Mouse (Mus musculus): ENCODE results near the gene Kcnk6. TPM values are rescaled to one million over a fixed set of nuclear protein-coding genes. Genes with fewer than 3 reads are reported as not detected.
"Not testable (repeated sequence)": the region's sequence is repeated elsewhere in the genome, so short reads cannot be mapped to it uniquely, and the experiment has no call there.

Kcnk6 gene
- polyA plus RNA-seq, 1 experiment: 1.6 TPM

DNA sequence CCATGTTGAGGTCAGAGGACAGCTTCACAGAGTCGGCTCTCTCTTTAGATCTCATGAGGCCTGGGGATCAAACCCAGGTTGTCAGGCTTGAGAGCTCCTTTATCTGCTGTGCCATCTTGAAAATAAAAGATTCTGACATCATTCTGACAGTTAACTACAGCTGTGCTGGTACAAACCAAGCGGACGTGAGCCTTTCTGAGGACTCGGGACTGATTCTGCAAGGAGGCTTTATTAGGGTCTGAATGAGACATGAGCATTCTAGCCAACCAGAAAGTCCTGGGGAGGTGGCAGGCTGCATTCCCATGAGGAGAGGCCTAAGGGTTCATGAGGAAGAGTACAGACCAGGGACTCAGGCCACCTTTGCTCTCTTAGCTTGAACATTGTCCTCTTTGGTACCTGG lies 51.0 kb downstream of the Kcnk6 start:
- H3K27ac ChIP-seq (replicated peaks; ENCODE audit: low read depth, low read length); H3K4me3 ChIP-seq (ENCODE audit: insufficient read depth, low read depth, low read length): not testable (repeated sequence)

DNA sequence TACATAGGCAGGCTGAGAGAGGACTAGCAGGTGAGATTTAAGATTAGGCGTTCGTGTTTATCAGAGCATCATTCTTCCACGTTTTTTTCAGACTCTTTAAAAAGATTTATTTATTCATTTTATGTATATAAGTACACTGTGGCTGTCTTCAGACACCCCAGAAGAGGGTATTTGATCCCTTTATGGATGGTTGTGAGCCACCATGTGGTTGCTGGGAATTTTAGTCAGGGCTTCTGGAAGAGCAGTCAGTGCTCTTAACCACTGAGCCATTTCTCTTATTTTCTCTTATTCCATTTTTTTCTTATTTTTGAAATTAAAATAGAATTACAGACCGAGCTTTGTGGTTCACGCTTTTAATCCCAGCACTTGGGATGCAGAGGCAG lies 51.5 kb downstream of the Kcnk6 start:
- H3K4me1 ChIP-seq (ENCODE audit: control insufficient read depth, insufficient read depth, insufficient read length, low read length): peaks cover 4% of the 10 kb centered on the region; the same call in 1 of the 2 replicates
- H3K27ac ChIP-seq (replicated peaks; ENCODE audit: low read depth, low read length): no peak overlapping the region
- no peak overlapping the region for H3K4me3 ChIP-seq (ENCODE audit: insufficient read depth, low read depth, low read length)

More for the DNA sequence above, 51.0 kb downstream of the Kcnk6 start:
- H3K4me1 ChIP-seq (ENCODE audit: control insufficient read depth, insufficient read depth, insufficient read length, low read length): not testable (repeated sequence)

GRCm38 (mm10) chr7:29180077-29180853 lies 52.0 kb downstream of the Kcnk6 start, which contains the start of gene Psmd8:
TSS of gene Psmd8 (minus strand) at chr7:29180701.
- peak within 1 kb of the TSS; percentile 76 for H3K4me3 ChIP-seq (ENCODE audit: insufficient read depth, low read depth, low read length)
- peak within 1 kb of the TSS; percentile 88 for H3K27ac ChIP-seq (replicated peaks; ENCODE audit: low read depth, low read length)
- peaks cover 4% of the 10 kb centered on the region; the same call in 1 of the 2 replicates for H3K4me1 ChIP-seq (ENCODE audit: control insufficient read depth, insufficient read depth, insufficient read length, low read length)

- Histone ChIP-seq H3K4me1 (ENCODE audit: control insufficient read depth, insufficient read depth, insufficient read length, low read length) (peaks cover 4% of the 10 kb centered on the region; the same call in 1 of the 2 replicates), H3K4me3 (ENCODE audit: insufficient read depth, low read depth, low read length) (peak overlapping the region; percentile 76), H3K27ac (replicated peaks; ENCODE audit: low read depth, low read length) (peak overlapping the region; percentile 67)
These were observed 53.0 kb downstream of the Kcnk6 start for GRCm38 (mm10) chr7:29179323-29179722.

DNA sequence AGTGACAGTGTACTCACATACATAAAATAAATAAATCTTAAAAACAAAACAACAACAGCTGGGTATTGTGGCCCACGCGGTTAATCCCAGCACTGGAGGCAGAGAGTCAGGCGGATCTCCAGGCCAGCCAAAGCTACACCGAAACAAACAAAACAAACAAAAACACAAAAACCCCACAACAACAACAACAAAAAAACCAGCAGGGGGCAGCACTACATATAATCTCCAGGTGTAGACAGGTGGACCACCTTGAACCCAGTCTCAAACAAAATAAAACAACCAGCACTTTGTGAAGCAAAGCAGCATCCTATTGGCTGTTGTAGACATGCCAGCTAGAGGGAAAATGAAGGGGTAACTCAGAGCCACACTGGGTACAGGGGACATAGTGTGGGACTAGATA lies 54.2 kb downstream of the Kcnk6 start:
- no peak overlapping the region for H3K4me3 ChIP-seq (ENCODE audit: insufficient read depth, low read depth, low read length)
- H3K27ac ChIP-seq (replicated peaks; ENCODE audit: low read depth, low read length): no peak overlapping the region
- peaks cover 4% of the 10 kb centered on the region; the same call in 1 of the 2 replicates for H3K4me1 ChIP-seq (ENCODE audit: control insufficient read depth, insufficient read depth, insufficient read length, low read length)

GRCm38 (mm10) chr7:29172390-29173016 lies 59.8 kb downstream of the Kcnk6 start:
- Histone ChIP-seq H3K27ac (replicated peaks; ENCODE audit: low read depth, low read length) (no peak overlapping the region), H3K4me3 (ENCODE audit: insufficient read depth, low read depth, low read length) (no peak overlapping the region), H3K4me1 (ENCODE audit: control insufficient read depth, insufficient read depth, insufficient read length, low read length) (peaks cover 6% of the 10 kb centered on the region; the same call in 1 of the 2 replicates)

Other genes with a start within 250 kb of the Kcnk6 start
- 1.9 and 6.1 TPM in 2 replicates for gene Ryr1, start 107.3 kb downstream of the Kcnk6 start, polyA plus RNA-seq (2012; ENCODE audit: insufficient read depth, insufficient read length, missing spikeins)
- gene Rasgrp4, start 97.7 kb downstream of the Kcnk6 start, polyA plus RNA-seq (2012; ENCODE audit: insufficient read depth, insufficient read length, missing spikeins): 1.0 and 2.7 TPM in 2 replicates
- 9.9 and 10.5 TPM in 2 replicates for gene Fam98c, start 76.3 kb downstream of the Kcnk6 start, polyA plus RNA-seq (2012; ENCODE audit: insufficient read depth, insufficient read length, missing spikeins)
- not detected in 2 replicates for gene Ggn, start 62.3 kb downstream of the Kcnk6 start, polyA plus RNA-seq (2012; ENCODE audit: insufficient read depth, insufficient read length, missing spikeins)
- gene Spred3, start 62.1 kb downstream of the Kcnk6 start, polyA plus RNA-seq (2012; ENCODE audit: insufficient read depth, insufficient read length, missing spikeins): 0.32 and 1.2 TPM in 2 replicates
- gene Psmd8, start 51.8 kb downstream of the Kcnk6 start, polyA plus RNA-seq (2012; ENCODE audit: insufficient read depth, insufficient read length, missing spikeins): 302 and 383 TPM in 2 replicates
- gene Catsperg1, start 18.5 kb downstream of the Kcnk6 start, polyA plus RNA-seq (2012; ENCODE audit: insufficient read depth, insufficient read length, missing spikeins): 0.58 TPM in 1 of 2 replicates, not detected in the other
- gene Yif1b, start 5.8 kb upstream of the Kcnk6 start, polyA plus RNA-seq (2012; ENCODE audit: insufficient read depth, insufficient read length, missing spikeins): 72.2 and 79.7 TPM in 2 replicates
- 2.5 TPM in 1 of 2 replicates, not detected in the other for gene 2200002D01Rik, start 16.0 kb upstream of the Kcnk6 start, polyA plus RNA-seq (2012; ENCODE audit: insufficient read depth, insufficient read length, missing spikeins)
- 3.9 and 5.6 TPM in 2 replicates for gene Spint2, start 49.4 kb upstream of the Kcnk6 start, polyA plus RNA-seq (2012; ENCODE audit: insufficient read depth, insufficient read length, missing spikeins)
- 4.6 and 7.2 TPM in 2 replicates for gene Ppp1r14a, start 56.8 kb upstream of the Kcnk6 start, polyA plus RNA-seq (2012; ENCODE audit: insufficient read depth, insufficient read length, missing spikeins)
- gene Dpf1, start 71.4 kb upstream of the Kcnk6 start, polyA plus RNA-seq (2012; ENCODE audit: insufficient read depth, insufficient read length, missing spikeins): not detected in 2 replicates

Measured in brown adipose tissue, adult 24 weeks (tissue).